Mouse (Mus musculus) liver, postnatal 0 days (tissue): Measurements from ENCODE around the gene Ankrd13d.

ENCODE experiments used
- CTCF ChIP-seq: sonication (generic); IDR thresholded peaks from 2 replicates; pipeline ENCODE4 v1.5.1; 2016; ENCODE audit warnings: antibody characterized with exemption, low read depth
- EP300 ChIP-seq: IDR thresholded peaks from 2 replicates; pipeline ENCODE4 v1.6.1; 2016; ENCODE audit warnings: antibody characterized with exemption, low read depth, mild to moderate bottlenecking

DNA sequence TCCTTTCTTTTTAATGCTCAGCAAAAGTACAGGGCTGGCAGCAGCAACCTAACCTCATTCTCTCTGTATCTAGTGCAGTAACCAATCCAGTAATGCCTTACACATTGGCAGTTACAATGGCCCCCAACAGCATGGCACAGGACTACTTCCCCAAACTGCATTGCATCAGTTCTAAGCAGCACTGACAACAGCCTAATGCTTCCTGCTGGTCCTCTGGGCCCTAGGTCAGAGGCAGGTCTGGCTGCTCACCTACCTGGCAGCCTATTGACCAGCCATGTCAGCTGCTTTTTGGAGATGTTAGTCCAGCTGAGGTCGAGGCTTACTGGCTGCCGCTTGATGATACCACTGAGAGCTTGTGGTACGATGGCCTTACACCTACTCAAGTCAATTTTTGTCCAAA lies 39.2 kb upstream of the Ankrd13d start:
- TF ChIP-seq CTCF (no peak), EP300 (no peak)
